Mouse (Mus musculus): ENCODE data around the gene Dusp22.

Dusp22 gene

DNA sequence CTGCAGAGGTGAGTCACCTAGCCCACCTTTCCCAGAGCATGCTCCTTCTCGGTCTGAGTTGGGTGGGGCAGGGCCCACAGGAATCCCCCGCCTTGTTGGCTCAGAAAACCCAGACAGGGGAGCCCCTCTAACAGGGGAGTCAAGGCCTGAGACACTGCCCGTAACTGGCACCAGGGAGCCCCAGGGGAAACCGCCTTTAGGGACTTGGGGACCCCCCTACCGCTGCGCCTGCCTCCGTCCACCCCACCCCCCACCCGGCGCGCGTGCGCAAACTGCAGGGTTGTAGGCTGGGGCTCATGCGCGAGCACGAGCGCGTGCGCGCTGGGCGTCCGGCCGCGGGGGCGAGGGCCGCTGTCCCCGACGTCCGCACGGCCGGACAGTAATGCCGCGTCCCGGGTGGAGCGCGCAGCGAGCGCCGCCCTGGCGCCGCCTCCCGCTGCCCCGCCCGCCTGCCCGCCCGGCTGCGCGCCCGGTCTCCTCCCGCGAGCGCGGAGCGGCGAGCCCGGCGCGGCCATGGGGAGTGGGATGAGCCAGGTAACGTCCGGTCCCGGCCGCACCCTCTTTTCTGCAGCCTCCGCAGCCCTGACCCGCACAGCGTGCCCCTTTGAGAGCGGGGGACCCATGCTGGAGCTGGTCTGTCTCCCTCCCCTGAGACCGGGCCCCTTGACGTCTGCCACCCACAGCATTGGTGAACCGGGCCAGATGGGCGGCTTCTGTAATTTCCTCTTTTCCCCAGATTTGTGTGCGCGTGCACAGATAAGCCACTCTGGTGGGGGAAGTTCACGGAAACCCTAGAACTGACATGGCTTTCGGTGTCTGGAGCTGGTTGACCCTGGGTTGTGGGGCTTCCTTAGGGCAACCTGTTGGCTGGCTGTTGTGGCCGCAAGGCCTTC lies at the start of gene Dusp22:
Dusp22 (plus strand) TSS at position 387 of the 893 bp plus-strand sequence.
- no peak for DNase-seq (ENCODE audit: low read depth)

DNA sequence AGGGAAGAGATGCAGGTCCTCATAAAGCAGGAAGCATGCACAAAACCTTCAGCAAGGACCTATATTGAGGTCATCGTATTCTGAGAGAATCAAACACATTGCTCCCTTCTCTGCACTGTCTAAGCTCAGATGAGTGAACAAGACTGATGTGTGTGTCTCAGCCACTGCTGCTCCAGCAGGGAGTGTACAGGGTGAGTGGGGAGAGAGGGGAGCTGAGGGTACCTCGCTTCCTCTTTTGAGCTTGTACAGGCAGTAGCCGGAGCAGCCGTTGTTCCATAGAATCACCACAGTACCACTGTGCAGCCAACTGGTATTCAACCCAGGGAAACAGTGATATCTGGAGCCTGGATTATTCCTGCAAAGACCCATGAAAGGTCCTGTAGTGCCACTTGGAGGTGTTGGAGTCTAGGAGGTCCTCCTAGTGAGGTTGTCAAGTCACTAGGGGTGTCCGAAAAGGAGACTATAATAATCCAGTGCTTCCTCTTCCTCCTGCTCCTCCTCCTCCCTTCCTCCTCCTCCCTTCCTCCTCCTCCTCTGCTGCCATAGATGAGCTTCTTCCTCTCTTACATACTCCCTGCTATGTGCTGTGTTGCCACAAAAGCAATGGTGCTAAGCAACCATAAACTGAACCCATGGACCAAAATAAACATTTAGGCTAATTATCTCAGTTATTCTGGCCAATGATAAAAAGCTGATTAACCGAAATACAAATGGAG lies 47.6 kb upstream of the Dusp22 start:
- no peak for DNase-seq (ENCODE audit: low read depth)

DNA sequence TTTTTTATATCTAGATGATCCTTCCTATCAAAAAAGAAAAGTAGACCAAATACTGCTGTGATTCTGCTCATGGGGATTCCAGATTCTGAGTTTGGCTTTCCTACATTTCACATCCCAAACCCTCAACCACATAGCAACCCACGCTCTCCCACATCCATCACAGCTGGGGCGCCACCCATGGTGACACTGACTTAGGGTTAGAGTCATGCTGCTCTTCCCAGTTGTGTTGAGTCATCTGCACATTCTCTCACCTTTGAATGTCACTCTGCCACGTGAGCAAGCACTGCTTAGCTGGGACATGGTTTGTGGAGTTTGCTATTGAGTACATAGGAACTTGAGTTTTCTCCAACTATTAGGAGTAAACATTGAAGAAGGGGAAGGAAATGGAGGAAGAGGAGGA lies 40.1 kb upstream of the Dusp22 start:
- DNase-seq (ENCODE audit: low read depth) = no peak

DNA sequence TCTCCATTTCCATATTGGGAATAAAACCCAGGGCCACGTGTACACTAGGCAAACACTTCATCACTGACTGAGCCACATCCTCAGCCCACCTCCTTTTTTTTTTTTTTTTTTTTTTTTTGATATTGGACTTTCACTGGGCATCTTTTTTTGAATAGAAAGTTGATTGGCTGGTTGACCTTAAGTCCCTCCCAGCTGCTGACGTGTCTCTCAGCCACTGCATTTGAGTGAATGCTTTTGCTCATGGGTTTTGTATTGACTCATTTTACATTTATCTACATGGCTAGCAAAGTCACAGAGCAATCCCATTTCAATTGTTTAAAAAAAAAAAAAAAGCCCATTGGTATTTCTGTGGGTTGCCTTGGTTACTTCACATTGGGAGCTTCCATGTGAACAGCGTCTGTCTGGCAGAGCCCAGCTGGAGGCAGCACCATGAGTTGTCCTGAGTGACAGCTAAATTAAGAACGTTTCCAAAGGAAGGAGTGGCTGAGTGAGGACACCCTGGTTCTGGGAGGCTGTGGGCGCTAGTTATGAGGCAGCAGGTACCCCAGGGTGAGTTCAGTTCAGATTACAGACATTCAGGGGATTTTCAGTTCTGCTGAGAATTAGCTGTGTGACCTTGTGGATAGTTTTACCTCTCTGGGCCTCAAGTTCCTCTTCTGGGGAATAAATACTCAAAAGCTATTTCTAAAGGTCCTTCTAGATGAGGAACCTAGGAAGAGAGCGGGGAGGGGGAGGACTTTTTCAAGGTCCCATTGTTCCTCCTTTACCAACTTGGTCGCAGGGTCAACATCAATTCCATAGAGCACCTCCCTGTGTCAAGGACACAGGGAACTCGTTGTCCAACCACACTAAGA lies 31.4 kb upstream of the Dusp22 start:
- DNase-seq (ENCODE audit: low read depth) = no peak

DNA sequence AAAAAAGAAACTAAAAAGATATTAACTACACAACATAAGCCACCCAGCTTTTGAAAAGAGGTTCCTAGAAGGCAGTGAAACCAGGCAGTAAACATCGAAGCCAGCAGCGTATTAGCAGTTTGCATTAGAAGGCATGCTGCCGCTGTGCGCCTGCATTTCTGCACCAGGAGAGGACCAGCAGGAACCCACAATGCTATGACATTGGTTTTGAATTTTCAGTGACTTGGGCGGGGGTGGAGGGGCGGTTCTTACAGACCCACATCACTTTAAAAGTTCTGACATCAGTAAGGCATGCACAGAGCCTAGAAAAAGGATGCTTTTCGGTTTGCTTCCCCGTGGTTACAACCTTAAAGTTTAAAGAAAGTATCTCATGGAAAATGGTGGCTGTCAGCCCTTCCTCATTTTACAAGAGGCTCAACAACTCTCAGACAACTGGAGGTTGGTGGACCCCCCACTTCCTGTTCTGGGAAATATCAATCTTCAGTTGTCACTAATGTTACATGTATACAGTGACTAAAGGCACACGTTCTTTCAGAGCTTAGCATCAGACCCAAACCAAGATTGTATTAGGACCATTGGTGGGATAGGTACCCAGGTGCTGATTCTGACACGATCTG lies 29.9 kb upstream of the Dusp22 start:
- no peak for DNase-seq (ENCODE audit: low read depth)

DNA sequence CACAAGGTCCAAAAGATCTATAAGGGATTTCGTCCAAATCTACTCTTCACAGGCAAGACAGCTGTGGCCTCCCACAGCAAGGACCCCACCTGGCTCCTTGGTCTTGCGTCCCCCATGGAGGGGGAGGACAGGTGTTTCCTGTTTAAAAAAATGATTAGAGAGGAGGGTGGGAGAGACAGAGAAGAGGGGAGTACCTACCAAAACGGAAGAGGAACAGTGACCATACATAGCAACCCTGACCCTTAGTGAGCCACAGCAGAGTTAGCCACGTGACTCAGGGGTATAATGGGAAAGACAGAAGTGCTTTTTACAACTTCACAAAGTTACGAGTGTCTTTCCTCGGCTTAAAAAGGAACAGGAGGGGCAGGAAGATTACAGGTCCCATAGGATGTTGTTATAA lies 26.8 kb upstream of the Dusp22 start:
- DNase-seq (ENCODE audit: low read depth) = no peak

DNA sequence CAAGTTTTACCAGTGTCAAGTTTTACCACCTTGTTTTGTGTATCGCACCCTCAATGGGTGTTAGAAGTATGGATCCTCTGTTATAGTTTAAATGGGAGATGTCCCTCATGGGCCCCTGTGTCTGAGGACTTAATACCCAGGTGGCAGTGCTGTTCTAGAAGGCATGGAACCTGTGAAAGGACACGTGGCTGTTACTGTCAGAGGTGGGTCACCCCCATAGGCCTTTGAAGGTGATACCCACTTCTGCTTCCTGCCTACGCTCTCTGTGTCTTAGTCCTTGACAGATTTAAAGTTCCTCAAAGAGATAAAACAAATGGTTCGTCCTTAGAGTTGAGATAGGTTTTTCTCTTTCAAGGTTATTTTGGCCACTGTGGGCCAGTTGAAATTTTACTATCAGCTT lies 23.3 kb upstream of the Dusp22 start:
- DNase-seq (ENCODE audit: low read depth) = no peak

DNA sequence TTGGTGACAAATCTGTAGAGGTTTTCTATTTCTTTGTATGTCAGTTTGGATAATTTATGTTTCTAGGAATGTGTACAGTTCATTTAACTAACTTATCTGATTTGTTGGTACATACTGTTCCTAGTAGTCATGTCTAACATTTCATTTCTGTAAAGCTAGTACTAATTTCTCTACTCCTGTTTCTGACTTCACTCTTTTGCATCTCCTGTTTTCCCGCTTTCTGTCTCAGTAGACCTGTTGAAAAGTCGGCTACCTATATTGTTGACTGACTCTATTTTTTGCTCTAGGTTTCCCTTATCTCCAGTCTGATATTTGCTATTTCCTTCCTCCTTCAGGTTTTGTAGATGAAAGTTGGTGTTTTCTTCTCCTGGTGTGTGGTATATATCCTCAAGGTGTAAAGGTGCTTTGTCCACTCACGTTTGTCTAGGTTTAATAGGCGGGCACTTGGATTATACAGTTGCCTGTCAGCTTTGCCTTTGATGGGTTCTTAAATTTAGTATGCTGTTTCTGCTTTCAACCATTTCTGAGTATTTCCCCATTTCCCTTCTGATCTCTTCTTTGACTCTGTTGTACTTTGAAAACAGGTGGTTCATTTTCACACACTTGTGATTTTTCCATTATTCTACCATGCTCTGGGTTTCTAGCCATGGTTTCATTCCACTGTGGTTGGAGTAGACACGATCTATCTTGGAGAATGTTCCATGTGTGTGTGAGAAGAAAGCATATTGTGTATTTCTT lies 21.3 kb upstream of the Dusp22 start:
- no peak for DNase-seq (ENCODE audit: low read depth)

DNA sequence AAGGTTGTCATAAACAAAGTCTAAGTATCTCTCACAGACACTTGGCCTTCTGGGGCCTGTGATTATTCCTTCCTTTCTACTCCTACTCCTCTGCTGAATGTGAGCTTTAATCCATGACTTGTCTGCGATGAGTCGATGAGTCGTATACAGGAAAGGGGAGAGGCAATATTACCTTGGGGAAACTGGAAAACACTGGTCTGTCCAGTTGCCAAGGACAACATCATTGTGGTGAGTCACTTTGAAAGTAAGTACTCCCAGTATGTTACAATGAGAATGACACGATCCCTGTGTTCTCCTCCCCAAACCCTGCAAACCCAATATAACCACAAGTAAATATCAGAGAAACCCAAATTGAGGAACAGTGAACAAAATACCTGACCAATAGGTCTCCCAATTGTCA lies 17.7 kb upstream of the Dusp22 start:
- peak; percentile 59 for DNase-seq (ENCODE audit: low read depth)

DNA sequence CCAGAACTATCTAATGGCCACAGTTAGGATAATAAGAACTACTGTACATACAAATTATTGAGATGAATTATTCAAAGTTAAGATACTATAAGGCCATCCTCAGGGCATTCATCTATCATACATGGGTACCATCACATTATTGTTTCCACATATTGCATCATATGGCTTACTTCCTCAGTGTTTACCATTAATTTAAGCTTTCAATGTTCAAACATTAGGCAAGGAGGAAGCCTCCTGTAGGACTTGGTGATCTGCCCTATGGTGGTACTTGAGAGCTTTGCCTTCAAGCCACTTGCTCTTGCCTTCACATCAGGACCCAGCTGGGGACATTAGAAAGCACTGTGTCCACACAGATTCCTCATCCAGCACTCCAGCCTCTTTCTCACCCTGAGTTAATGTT lies 11.3 kb upstream of the Dusp22 start:
- no peak for DNase-seq (ENCODE audit: low read depth)

DNA sequence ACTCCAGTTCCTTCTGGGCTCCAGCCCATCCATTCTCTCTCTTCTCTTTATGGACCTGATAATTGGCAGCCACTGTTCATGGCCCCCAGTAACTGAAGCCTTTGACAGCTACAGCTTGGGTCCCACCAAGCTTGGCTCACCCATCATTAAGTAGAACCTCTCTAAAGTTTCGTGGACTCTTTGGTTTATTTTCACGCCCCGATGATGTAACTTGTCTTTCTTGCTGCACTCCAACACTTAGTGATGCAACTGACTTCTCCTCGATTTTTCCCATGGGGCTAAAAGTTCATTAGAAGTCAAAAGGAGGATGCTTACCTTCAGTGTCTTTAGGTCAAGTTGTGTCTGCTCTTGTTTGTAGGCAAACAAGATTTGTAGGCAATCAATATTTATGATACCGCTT lies 10.6 kb upstream of the Dusp22 start:
- no peak for DNase-seq (ENCODE audit: low read depth)

DNA sequence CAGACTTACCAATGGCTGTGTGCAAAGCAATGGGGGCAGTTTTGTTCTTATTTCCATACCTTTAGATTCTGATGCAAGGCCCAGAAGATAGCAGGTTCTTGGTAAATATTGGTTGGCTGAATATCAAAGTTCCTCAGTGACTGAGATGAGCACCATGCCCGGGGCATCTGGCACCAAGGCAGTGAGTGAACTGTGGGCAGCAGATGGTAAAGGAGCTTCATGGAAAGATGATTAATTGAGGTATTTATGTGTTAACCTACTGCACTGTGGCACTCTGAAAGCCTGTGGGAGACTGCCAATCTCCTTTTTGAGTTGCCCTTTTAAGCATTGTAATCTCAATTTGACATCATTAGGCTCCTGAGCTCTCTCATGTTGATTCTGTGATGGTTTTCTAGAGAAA lies 9.1 kb upstream of the Dusp22 start:
- no peak for DNase-seq (ENCODE audit: low read depth)

DNA sequence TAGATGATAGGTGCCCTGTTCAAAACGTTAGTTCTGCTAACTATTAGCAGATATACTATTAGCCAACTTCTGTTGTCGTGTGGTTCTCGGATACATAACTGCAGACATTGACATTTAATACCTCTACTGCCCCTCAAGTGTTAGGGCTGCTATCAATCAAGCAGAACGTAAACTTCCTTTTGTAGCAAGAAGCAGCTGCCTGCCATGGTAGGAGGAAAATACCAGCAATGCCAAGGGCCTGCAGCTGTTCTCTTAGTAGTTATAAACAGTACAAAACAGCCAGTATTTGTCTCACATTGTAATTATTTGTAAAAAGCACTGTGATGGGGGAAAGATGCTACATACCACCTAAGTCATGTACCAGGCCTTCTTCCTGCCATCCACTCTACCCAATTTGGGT lies 6.7 kb upstream of the Dusp22 start:
- DNase-seq (ENCODE audit: low read depth) = no peak

DNA sequence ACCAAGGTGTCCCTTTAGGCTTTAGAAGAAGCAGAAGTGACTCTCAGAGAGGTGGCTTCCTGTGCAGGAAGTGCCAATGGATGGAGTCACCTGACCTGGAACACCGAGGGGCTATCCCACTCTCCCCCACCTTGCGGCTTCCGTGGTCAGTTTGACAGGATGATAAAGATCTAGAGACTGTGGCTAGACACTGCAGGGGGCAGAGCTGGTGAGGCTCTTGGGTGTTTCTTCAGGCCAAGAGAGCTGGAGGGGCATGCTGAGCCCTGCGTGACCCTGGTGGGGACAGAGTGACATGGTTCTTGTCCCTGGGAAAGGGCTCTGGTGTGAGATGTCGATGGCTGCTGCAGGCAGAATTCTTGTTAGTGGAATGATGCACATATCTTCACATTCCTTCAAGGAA lies 5.3 kb upstream of the Dusp22 start:
- DNase-seq (ENCODE audit: low read depth) = no peak

DNA sequence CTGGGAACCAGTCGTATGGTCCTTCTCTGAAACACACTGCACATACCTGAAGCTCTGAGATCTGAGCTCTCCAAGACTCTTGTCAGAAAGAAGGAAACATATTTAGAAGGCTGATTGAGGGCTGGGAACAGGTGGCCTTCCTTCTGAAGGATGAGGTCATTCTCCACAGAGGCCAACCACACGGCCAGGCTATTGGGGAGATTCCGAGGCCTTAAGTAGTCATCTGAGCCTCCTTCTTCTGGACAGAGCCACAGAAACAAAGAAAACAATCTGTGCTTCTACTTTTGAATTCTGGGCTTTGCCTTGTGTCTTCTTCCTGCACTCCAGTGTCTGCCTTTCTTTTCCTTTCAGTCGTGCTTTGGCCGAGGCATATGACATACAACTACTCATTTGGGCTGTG lies 2.9 kb upstream of the Dusp22 start:
- no peak for DNase-seq (ENCODE audit: low read depth)

DNA sequence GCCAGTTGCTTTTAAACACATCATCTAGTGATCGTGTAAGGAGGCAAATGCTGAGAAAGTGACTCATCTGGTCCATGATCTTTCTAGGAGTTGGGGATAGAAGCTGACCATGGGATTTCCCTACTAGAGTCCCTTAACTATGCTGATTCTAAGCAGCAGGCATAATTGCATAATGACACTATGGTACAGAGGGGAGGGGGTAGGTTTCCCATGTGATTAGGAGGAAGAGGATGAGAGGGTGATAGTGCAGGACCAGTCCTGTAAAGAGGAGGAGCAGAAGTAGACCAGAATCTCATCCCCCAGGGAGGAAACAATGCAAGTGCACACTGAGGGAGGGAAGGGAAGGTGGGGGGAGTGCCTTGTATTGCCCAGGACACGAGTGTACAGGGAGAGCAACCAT lies 2.0 kb upstream of the Dusp22 start:
- no peak for DNase-seq (ENCODE audit: low read depth)

DNA sequence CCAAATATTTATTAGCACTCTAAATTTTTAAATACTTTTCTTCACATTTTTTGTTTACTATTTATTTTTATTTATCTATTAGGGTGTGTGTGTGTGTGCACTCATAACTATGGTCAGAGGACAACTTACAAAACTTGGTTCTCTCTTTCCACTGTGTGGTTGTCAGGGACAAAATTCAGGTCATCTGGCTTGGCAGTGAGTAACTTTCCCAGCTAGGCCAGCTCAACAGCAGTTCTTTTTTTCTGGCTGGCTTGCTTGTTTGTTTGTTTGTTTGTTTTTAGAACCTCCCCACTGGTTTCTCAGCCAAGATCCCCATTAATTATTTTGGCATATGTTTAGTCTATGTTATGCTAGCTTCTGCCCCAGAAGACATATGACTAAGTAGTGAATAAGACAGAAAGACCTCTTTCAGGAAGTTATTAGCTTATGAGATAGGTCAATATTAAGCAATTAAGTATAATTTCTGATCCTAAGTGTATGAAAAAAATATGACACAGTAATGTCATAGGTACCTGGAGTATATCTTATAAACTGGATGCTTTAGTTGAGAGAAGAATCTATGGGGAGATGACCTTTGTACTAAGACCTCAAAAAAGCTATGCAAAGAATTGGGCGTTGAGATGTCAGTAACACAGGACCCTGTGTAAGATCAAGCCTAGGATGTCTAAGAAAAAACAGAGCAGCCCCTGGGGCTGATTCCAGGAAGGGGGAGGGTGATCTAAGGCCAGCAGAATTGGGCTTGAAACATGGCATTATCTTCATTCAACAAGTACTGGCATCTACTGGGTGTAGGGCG lies 1.4 kb upstream of the Dusp22 start:
- no peak for DNase-seq (ENCODE audit: low read depth)

DNA sequence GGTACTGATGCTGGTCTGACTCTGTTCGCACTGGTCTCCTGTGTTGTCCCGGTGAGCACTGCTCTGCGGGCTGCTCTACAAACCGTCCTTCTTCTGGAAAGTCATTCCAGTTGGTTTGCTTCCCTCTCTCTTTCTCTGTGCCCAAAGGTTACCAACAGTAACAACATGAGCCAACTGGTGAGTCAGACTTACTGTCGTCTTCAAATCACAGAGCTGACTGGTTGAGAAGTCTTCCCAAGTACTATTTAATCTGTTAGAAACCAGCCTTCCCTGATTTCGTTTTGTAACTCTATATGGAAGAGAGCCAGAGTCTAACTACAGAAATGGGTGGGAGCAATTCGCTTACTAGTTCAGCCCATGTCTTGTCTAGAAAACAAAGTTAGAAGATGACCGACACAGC lies 5.5 kb downstream of the Dusp22 start:
- no peak for DNase-seq (ENCODE audit: low read depth)

DNA sequence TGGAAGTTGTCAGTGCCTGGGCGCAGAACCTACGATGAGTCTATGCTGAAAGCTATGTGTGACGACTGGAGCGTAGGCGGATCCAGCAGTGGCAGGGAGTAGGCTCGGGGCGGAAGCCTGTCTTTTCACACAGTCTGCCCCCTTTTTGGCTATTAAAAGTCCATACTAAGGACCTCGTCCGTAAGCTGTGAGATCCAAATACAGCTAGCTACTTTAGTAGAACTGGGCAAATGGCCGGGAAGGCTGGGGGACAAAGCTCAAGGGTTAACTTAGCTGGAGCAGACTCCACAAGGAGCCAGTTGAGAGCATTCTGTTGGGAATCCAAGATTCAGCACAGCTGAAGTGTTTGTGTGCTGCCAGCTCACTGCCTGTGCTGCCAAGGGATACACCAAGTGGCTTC lies 6.7 kb downstream of the Dusp22 start:
- DNase-seq (ENCODE audit: low read depth) = no peak

DNA sequence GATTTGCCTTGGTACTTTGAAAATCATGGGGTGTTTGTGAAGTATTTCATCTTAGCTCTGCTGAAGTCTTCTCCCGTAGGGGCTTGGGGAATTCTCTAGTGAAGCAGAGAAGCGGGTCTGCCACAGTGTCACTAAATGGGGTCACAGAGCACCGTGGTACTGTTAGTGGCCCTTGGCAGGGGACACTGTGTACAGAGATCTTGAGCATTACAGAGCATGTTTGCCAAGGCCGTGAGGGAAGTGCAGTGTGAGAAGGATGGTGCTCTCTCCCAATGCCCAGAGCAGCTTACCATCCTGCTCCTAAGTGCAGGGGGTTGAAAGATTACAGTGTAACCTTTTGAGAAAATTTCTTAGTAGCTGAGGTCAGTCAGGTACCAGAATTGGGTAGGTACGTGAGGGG lies 8.5 kb downstream of the Dusp22 start:
- no peak for DNase-seq (ENCODE audit: low read depth)

DNA sequence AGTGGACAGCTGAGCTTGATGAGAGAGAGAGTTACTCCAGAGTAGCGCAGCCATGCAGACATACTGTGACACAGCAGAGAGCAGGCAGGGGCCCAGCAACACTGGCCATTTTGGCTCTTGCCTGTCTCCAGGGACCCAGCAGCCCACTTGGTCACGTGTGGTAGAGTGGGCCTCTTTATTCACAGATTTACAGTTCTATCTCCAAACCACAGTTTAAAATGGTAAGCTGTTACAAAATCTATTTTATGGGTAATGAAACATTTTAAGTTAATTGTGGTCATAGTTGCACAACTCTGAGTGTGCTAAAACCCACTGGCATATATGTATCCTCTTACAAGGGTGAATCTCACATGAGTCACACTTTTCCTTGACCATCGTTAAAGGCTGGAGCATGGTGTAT lies 9.5 kb downstream of the Dusp22 start:
- no peak for DNase-seq (ENCODE audit: low read depth)

Data from fibroblast of lung, adult 2 months (primary cell).